Mouse (Mus musculus) forebrain, embryonic 14.5 days (tissue): ENCODE results near the gene Umad1. TPM values are rescaled to one million over a fixed set of nuclear protein-coding genes. Genes with fewer than 3 reads are reported as not detected.

Source experiments
- ATAC-seq: fragments of 200-750 bp; cut with Nextera tagmentation; 2 replicates; pipeline ENCODE4 v1.8.0; 2017; ENCODE audit warnings: mild to moderate bottlenecking, moderate library complexity
- DNase-seq: peaks from one replicate; pipeline ENCODE4 v3.0.0-alpha.2; 2015; ENCODE audit warnings: low spot score
- H3K27ac ChIP-seq: fragments of 300-500 bp; sonication (generic); 2 replicates; pipeline ENCODE4 v1.5.1; 2014; ENCODE audit warnings: low read depth, mild to moderate bottlenecking, control low read depth, low read length, moderate library complexity
- H3K27me3 ChIP-seq: fragments of 300-500 bp; sonication (generic); replicated peaks from 2 replicates; pipeline ENCODE4 v1.6.1; 2014; ENCODE audit warnings: low read length, control low read depth, mixed read lengths; ENCODE audit not compliant: control insufficient read depth, insufficient read depth
- H3K36me3 ChIP-seq: fragments of 300-500 bp; sonication (generic); 2 replicates; pipeline ENCODE4 v1.6.1; 2014; ENCODE audit warnings: low read length, control low read depth; ENCODE audit not compliant: control insufficient read depth, insufficient read depth
- H3K4me1 ChIP-seq: fragments of 300-500 bp; sonication (generic); 2 replicates; pipeline ENCODE4 v1.6.1; 2014; ENCODE audit warnings: antibody characterized with exemption, low read length, control low read depth; ENCODE audit not compliant: control insufficient read depth, insufficient read depth
- H3K4me2 ChIP-seq: fragments of 300-500 bp; sonication (generic); 2 replicates; pipeline ENCODE4 v1.6.1; 2014; ENCODE audit warnings: mild to moderate bottlenecking, control low read depth, low read length
- H3K4me3 ChIP-seq: fragments of 300-500 bp; sonication (generic); 2 replicates; pipeline ENCODE4 v1.5.1; 2014; ENCODE audit warnings: low read depth, low read length, control low read depth
- H3K9ac ChIP-seq: fragments of 300-500 bp; sonication (generic); 2 replicates; pipeline ENCODE4 v1.6.1; 2014; ENCODE audit warnings: mild to moderate bottlenecking, low read length, control low read depth, moderate library complexity
- H3K9me3 ChIP-seq: fragments of 300-500 bp; sonication (generic); replicated peaks from 2 replicates; pipeline ENCODE4 v1.6.1; 2016; ENCODE audit warnings: low read length, control low read depth, mixed read lengths; ENCODE audit not compliant: control insufficient read depth
- WGBS: fragments of 180-500 bp; shearing (Covaris S2); extraction: QIAGEN DNeasy Blood & Tissue Kit; methylation state at CpG from one replicate; pipeline ENCODE4 v1.1.7; 2014; 5-methylcytosine and 5-hydroxymethylcytosine counted together
- polyA plus RNA-seq: library from polyadenylated mRNA; unstranded; fragments of >200 nt; fragmentation: Nextera tagmentation; extraction: Ambion mirVana; gene quantifications from 2 replicates; pipeline ENCODE4 v1.2.1, GENCODE M21; 2014

The Umad1 gene
- polyA plus RNA-seq, 1 experiment from 2014 or later: 40.6 TPM

DNA sequence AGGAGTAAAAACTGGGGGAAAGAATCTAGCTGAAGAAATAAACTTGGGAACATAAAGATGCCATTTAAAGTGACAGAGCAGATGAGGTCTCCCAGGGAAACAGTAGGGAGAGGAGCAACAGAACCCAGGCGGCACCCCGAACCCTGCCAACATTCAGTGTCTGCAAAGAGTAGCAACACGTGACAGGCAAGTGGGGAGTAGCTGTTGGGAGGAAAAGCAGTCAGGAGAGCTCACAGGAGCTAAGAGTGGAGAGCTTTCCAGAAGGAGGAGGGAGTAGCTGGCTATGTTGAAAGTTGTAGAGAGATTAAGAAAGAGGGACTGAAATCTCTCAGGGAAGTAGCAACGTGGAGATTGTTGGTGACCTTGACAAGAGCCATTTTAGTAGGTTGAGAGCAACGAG is 214.4 kb downstream of the Umad1 start:
- ATAC-seq: no peak
- 61% methylated on average over 5 of the region's 5 CpGs for WGBS

DNA sequence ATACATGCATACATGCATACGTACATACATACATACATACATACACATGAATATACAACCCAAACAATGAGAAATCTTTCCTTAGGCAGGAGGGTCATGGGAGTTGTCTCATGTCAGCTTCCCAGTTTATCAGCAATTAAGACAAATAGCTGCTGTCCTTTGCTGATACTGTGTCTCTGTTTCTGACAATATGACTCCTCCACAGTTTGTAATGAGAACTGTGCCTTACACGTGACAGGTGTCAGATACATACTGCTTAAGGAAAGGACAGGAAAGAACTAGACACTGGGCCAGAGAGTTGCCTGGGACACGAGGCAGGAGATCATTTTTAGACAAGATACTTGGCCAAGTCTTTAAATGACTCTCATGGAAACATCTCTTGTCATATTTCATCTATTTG is 215.2 kb downstream of the Umad1 start:
- H3K4me3 ChIP-seq: no peak overlapping the region
- DNase-seq (no peak), ATAC-seq (no peak)
- no peak overlapping the region for H3K4me2 ChIP-seq
- no peak overlapping the region for H3K9ac ChIP-seq
- H3K27me3 ChIP-seq: no peaks in the 10 kb centered on the region
- H3K4me1 ChIP-seq: no peaks in the 10 kb centered on the region
- H3K9me3 ChIP-seq: no peaks in the 10 kb centered on the region
- WGBS: 78% methylated on average over 3 of the region's 3 CpGs
- H3K27ac ChIP-seq: no peak overlapping the region
- H3K36me3 ChIP-seq: no peaks in the 10 kb centered on the region

More for the DNA sequence above, 214.4 kb downstream of the Umad1 start:
- peak; percentile 15 for DNase-seq
- H3K4me3 ChIP-seq: no peak overlapping the region
- no peak overlapping the region for H3K27ac ChIP-seq
- no peaks in the 10 kb centered on the region for H3K27me3 ChIP-seq
- no peaks in the 10 kb centered on the region for H3K4me1 ChIP-seq
- H3K9ac ChIP-seq: no peak overlapping the region
- no peaks in the 10 kb centered on the region for H3K9me3 ChIP-seq
- H3K4me2 ChIP-seq: no peak overlapping the region
- no peaks in the 10 kb centered on the region for H3K36me3 ChIP-seq

DNA sequence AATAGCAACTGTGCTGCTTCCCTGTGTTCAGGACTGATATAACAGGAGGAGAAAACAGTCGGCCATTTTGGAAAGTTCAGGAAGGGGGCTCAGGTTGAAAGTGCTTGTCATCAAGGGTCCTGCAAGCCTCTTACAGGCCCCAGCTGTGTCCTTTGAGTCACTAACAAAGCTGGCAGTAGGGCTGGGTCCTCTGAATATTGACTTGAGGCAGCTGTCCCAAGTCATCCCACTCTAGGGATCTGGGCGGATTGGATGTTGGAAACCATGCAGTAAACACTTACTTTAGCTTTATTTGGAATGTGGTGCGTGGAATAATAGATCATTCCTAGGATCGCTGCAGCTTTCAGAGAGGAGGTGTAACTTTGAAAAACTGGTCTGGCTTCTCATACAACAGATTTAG is 215.7 kb downstream of the Umad1 start:
- ATAC-seq (no peak), DNase-seq (no peak)
- H3K9ac ChIP-seq: no peak overlapping the region
- no peaks in the 10 kb centered on the region for H3K27me3 ChIP-seq
- 94% methylated on average over 4 of the region's 4 CpGs for WGBS
- no peak overlapping the region for H3K4me3 ChIP-seq
- H3K36me3 ChIP-seq: no peaks in the 10 kb centered on the region
- H3K4me2 ChIP-seq: no peak overlapping the region
- no peaks in the 10 kb centered on the region for H3K4me1 ChIP-seq
- no peak overlapping the region for H3K27ac ChIP-seq
- H3K9me3 ChIP-seq: no peaks in the 10 kb centered on the region

DNA sequence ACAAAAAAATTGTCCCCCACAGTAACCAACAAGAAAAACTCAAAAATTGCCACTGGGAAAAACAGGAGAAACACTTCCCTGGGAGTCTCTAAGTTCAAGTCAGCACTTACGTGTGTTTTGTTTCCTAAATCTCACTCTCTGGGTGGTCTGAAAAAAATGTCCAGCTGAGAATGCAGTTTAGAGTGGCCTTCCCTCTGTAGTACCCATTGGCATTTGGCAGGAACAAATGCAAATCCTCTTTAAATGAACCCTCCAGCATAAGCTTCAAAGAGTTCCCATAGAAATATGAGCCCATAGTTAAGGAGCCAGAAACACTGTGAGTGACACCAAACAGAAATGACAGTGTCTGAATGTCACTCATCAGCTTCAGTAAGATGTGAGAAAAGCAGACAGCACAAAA is 220.1 kb downstream of the Umad1 start:
- Histone ChIP-seq H3K4me2 (no peak overlapping the region), H3K36me3 (no peaks in the 10 kb centered on the region), H3K27me3 (no peaks in the 10 kb centered on the region), H3K4me3 (no peak overlapping the region), H3K9me3 (no peaks in the 10 kb centered on the region), H3K9ac (no peak overlapping the region), H3K27ac (no peak overlapping the region), H3K4me1 (no peaks in the 10 kb centered on the region)
- ATAC-seq (no peak), DNase-seq (no peak)
- WGBS: 19% methylated on average over 1 of the region's 1 CpGs

DNA sequence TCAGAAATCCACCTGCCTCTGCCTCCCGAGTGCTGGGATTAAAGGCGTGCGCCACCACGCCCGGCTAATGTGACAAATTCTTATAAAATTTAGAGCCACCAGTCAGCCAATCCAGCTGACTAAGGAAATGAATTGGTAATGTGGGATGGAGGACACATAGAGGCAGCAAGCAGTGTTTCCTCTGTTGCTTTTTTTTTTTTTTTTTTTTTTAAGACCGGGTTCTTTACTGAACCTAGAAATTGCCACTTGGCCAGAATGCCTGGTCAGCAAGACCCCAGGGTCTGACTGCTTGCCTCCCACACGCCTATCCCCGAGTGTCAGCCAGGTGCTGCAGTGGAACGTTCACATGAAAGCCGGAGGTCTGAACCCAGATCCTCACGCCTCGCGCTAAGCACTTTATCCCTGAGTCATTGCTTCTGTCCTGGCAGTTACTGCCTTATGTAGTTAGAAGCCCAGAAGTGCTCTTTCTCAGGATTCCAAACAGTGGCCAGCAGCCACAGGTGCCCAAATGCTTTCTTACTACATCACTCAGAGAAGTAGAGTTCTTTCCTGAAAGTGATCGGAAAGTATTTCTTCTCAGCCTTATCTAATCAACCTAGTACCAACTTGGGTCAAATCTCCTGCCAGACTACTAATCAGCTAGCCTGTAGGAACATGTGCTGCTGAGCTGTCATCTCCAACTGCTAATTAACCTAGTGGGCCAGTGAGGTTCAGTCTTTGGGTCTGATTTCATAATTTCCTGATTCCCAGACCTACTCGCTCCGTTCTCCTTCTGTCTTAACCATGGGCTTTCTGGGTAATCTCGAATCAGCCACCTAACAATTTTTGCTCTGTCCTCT is 225.6 kb downstream of the Umad1 start:
- Histone ChIP-seq H3K4me2 (no peak overlapping the region), H3K4me1 (peaks cover 3% of the 10 kb centered on the region; the same call in 1 of the 2 replicates), H3K36me3 (no peaks in the 10 kb centered on the region), H3K9ac (no peak overlapping the region), H3K9me3 (no peaks in the 10 kb centered on the region), H3K27ac (no peak overlapping the region), H3K27me3 (no peaks in the 10 kb centered on the region), H3K4me3 (no peak overlapping the region)
- 93% methylated on average over 17 of the region's 17 CpGs for WGBS
- DNase-seq: no peak
- ATAC-seq: no peak

DNA sequence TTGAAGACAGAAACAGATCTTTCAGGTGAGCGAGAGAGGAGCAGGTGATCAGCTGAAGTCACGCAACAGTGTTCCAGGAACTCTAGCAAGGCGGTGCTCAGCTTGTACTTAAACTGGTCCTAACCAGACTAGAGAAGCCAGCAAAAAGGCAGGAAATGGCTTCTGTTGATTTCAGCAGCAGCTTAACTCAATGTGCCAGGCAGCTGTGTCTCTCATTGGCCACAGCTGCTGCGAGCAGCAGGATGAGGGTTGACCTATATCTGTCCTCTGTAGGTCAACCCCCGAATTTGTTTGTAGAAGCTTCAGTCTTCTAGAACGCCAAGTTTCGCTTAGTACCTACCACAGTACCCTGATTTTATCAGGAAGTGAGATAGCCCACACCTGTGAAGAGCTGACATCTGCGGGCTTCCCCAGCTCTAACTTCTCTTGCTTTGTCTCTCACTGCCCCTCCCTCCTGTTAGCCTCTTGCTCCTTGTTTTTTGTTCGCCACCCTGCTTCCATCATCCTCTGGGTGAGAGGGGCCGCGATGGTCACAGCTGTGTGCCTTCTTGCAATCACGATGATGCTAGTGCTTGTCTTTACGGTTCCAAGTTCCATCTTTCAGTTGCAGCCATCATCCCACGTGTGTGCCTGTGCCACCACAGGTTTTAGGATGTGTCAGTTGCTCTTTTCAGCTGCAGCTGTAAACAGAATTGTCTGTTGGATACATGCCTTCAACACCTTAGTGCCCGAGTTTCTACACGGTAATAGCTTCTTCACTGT is 226.5 kb downstream of the Umad1 start:
- no peak overlapping the region for H3K4me3 ChIP-seq
- no peaks in the 10 kb centered on the region for H3K36me3 ChIP-seq
- ATAC-seq (no peak), DNase-seq (no peak)
- H3K9me3 ChIP-seq: no peaks in the 10 kb centered on the region
- H3K4me1 ChIP-seq: peaks cover 3% of the 10 kb centered on the region; the same call in 1 of the 2 replicates
- H3K27ac ChIP-seq: no peak overlapping the region
- no peaks in the 10 kb centered on the region for H3K27me3 ChIP-seq
- no peak overlapping the region for H3K4me2 ChIP-seq
- 91% methylated on average over 16 of the region's 16 CpGs for WGBS
- H3K9ac ChIP-seq: no peak overlapping the region

DNA sequence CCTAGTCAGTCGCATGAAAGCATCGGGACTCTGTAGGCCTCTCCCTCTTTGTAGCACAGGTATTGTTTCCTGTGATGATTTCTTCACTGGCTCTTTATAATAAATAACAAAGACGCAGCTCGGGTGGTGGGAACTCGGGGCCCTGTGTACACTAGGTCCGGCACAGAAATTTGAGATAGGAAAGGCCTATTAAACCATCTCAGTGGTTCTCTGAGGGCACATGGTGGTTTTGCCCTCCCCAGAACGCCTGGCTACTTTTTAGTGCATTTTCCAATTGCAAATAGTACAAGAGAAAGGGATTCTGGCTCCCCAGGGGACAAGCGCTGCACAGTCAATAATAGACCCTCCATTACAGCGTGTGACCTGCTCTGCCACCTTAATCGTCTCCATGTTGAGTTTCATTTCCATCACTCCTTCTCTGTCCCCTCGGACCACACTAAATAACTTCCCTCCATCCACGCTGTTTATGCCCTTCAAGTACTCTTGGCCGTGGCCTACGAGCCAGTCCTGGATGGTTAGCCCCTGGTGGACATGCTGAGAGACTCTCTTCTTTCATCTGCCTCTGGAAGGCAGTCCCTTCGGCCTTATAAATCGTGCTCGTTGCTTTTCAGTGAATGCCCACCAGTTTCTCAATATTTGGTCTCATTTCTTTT is 227.4 kb downstream of the Umad1 start:
- Histone ChIP-seq H3K27ac (no peak overlapping the region), H3K9me3 (no peaks in the 10 kb centered on the region), H3K4me1 (peaks cover 3% of the 10 kb centered on the region; the same call in 1 of the 2 replicates), H3K9ac (no peak overlapping the region), H3K4me2 (no peak overlapping the region), H3K27me3 (no peaks in the 10 kb centered on the region), H3K36me3 (no peaks in the 10 kb centered on the region), H3K4me3 (no peak overlapping the region)
- ATAC-seq (peak; percentile 46; the same call in 1 of the 2 replicates), DNase-seq (no peak)
- 68% methylated on average over 17 of the region's 17 CpGs for WGBS

DNA sequence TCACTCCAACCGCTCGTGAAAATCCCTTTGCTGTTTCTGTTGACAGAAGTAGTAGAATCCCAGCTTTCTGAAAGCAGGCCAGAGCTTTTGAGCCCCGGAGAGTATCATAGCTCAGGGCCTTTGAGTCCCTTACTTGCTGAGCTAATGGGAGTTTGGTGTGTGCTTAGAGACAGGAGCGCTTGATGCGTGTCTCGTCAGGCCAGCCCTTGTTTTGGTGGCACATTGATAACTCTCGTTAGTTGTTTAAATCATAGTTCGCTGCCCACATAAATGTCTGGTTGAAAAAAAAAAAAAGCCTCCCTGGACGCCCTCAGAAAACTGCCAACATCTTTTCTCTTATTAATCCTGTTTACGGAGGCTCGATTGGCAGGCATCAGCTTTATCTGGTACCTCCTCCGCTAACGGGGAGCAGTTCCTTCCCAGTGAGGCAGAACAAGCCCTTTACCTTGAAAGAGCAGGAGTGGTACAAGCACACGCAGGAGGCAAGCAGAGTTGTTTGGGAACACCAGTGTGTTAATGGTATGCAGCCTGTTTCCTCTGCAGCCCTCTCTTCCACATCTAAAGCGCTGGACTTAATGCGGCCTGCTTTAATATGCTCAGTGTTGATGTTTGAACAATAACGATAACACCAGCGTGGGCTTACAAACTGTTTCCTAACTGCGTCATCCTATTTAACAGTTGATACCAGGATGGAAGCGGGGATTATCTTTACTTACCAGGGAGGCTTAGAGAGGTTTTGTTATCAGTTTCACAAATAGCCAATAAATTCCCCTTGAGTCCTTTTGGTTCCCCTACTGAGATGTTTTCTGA is 228.2 kb downstream of the Umad1 start:
- no peak overlapping the region for H3K4me3 ChIP-seq
- H3K36me3 ChIP-seq: no peaks in the 10 kb centered on the region
- WGBS: 27% methylated on average over 20 of the region's 20 CpGs
- peak; percentile 24 for DNase-seq
- H3K27me3 ChIP-seq: no peaks in the 10 kb centered on the region
- no peak overlapping the region for H3K27ac ChIP-seq
- ATAC-seq: no peak; the same call in 1 of the 2 replicates
- H3K9me3 ChIP-seq: no peaks in the 10 kb centered on the region
- no peak overlapping the region for H3K9ac ChIP-seq
- H3K4me1 ChIP-seq: peaks cover 3% of the 10 kb centered on the region; the same call in 1 of the 2 replicates
- peak overlapping the region; percentile 6; the same call in 1 of the 2 replicates for H3K4me2 ChIP-seq
